Mouse (Mus musculus) embryonic facial prominence, embryonic 15.5 days (tissue): ENCODE data around the gene Fes. TPM values are rescaled to one million over a fixed set of nuclear protein-coding genes. Genes with fewer than 3 reads are reported as not detected.

Source experiments
- ATAC-seq: fragments of 200-750 bp; cut with Nextera tagmentation; 2 replicates; pipeline ENCODE4 v1.8.0; 2017; ENCODE audit warnings: low read depth, moderate TSS enrichment; ENCODE audit not compliant: insufficient number of reproducible peaks, low FRiP score, low TSS enrichment
- H3K27ac ChIP-seq: fragments of 300-500 bp; sonication (generic); replicated peaks from 2 replicates; pipeline ENCODE4 v1.5.1; 2015; ENCODE audit warnings: mild to moderate bottlenecking, inconsistent platforms
- H3K27me3 ChIP-seq: fragments of 300-500 bp; sonication (generic); 2 replicates; pipeline ENCODE4 v1.6.1; 2015; ENCODE audit warnings: inconsistent platforms
- H3K36me3 ChIP-seq: fragments of 300-500 bp; sonication (generic); 2 replicates; pipeline ENCODE4 v1.6.1; 2015; ENCODE audit warnings: mild to moderate bottlenecking, inconsistent platforms
- H3K4me1 ChIP-seq: fragments of 300-500 bp; sonication (generic); 2 replicates; pipeline ENCODE4 v1.6.1; 2015; ENCODE audit warnings: inconsistent platforms
- H3K4me2 ChIP-seq: fragments of 300-500 bp; sonication (generic); replicated peaks from 2 replicates; pipeline ENCODE4 v1.6.1; 2015; ENCODE audit warnings: mild to moderate bottlenecking, inconsistent platforms
- H3K4me3 ChIP-seq: fragments of 300-500 bp; sonication (generic); replicated peaks from 2 replicates; pipeline ENCODE4 v1.5.1; 2015; ENCODE audit warnings: mild to moderate bottlenecking, inconsistent platforms
- H3K9ac ChIP-seq: fragments of 300-500 bp; sonication (generic); 2 replicates; pipeline ENCODE4 v1.6.1; 2015; ENCODE audit warnings: inconsistent platforms
- H3K9me3 ChIP-seq: fragments of 300-500 bp; sonication (generic); replicated peaks from 2 replicates; pipeline ENCODE4 v1.6.1; 2016; ENCODE audit warnings: inconsistent platforms
- WGBS: fragments of 180-500 bp; shearing (Covaris S2); methylation state at CpG from one replicate; pipeline ENCODE4 v1.1.7; 2015; 5-methylcytosine and 5-hydroxymethylcytosine counted together
- polyA plus RNA-seq: library from polyadenylated mRNA; unstranded; fragments of >200 nt; fragmentation: Nextera tagmentation; extraction: Ambion mirVana; gene quantifications from 2 replicates; pipeline ENCODE4 v1.2.1, GENCODE M21; 2015

The Fes gene
- polyA plus RNA-seq, 1 experiment from 2014 or later = 16.4 TPM

- Histone ChIP-seq H3K27me3 (no peaks in the 10 kb centered on the region), H3K36me3 (0 out of 2 replicates have a peak, but pooled peaks cover 4% of the 10 kb centered on the region), H3K27ac (peak within 1 kb of the TSS; percentile 75), H3K9me3 (no peaks in the 10 kb centered on the region), H3K9ac (peak within 1 kb of the TSS; percentile 59), H3K4me2 (peak within 1 kb of the TSS; percentile 80), H3K4me1 (peaks cover 42% of the 10 kb centered on the region), H3K4me3 (peak within 1 kb of the TSS; percentile 58)
- under 1% methylated on average over 25 of the region's 25 CpGs for WGBS
- ATAC-seq = peak; percentile 15; the same call in 1 of the 2 replicates
Observed at GRCm38 (mm10) chr7:80342858-80343257, 44.9 kb downstream of the Fes start, which contains the start of gene Hddc3. TSS of gene Hddc3 (plus strand) at chr7:80343104.

- Histone ChIP-seq H3K4me1 (peaks cover 43% of the 10 kb centered on the region), H3K27ac (no peak overlapping the region), H3K9ac (no peak overlapping the region), H3K9me3 (no peaks in the 10 kb centered on the region), H3K4me2 (no peak overlapping the region), H3K4me3 (no peak overlapping the region), H3K36me3 (peaks cover 8% of the 10 kb centered on the region), H3K27me3 (no peaks in the 10 kb centered on the region)
- WGBS = 75% methylated on average over 7 of the region's 7 CpGs
- ATAC-seq = no peak
Observed at GRCm38 (mm10) chr7:80341793-80342192, 46.0 kb downstream of the Fes start.

DNA sequence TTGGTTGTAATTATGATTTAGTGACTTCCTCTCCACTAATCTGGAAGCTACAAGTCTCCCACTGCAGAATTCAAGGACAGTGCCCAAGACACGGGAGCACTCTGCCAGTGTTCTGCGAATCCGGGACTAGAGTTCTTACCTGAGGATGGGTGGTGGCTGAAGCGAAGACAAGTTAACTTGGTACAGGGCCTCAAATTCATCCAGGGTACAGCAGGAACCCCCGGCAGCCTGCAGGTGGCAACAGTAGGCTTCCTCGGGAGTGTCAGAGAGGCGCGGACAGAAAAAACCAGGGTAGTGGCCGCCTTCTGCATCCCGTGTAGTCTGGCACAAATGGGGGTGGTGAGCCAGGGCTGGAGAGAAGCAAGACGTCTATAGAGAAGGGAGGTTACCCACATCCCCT is 47.0 kb downstream of the Fes start, which contains the start of gene Unc45a:
Gene Unc45a, minus strand, starts transcription at position 213 of the 400 bp plus-strand sequence.
- Histone ChIP-seq H3K27me3 (no peaks in the 10 kb centered on the region), H3K4me1 (peaks cover 43% of the 10 kb centered on the region), H3K4me3 (peak within 1 kb of the TSS; percentile 67), H3K27ac (peak within 1 kb of the TSS; percentile 94), H3K4me2 (peak within 1 kb of the TSS; percentile 70), H3K9ac (peak within 1 kb of the TSS; percentile 47), H3K36me3 (peaks cover 16% of the 10 kb centered on the region), H3K9me3 (no peaks in the 10 kb centered on the region)
- ATAC-seq = peak; percentile 46
- under 1% methylated on average over 11 of the region's 11 CpGs for WGBS

- Histone ChIP-seq H3K36me3 (peaks cover 23% of the 10 kb centered on the region), H3K27ac (peak overlapping the region; percentile 94), H3K4me1 (peaks cover 43% of the 10 kb centered on the region), H3K4me2 (peak overlapping the region; percentile 70), H3K4me3 (peak overlapping the region; percentile 67), H3K9ac (peak overlapping the region; percentile 47), H3K9me3 (no peaks in the 10 kb centered on the region), H3K27me3 (no peaks in the 10 kb centered on the region)
- ATAC-seq = peak; percentile 96
- WGBS = 0% methylated on average over 45 of the region's 45 CpGs
Observed at GRCm38 (mm10) chr7:80339793-80340628, 47.7 kb downstream of the Fes start.

DNA sequence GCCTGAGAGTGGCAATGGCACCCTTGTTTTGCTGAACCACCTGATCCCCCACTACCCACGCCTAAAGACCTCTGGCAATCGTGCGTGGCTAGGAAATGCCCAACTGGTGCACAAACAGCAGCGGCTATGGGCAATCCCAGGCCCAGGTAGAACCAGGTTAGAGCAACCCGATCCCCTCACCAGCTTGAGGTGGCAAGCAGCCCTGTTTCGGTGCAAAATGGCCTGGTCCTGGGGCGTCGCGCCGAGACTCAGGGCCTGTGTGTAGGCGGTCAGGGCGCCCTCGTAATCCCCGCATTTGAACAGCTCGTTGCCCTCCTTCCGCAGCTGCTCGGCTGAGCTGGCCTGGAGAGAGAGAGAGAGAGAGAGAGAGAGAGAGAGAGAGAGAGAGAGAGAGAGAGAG is 48.4 kb downstream of the Fes start:
- no peak for ATAC-seq
- 6% methylated on average over 17 of the region's 17 CpGs for WGBS
- H3K4me3 ChIP-seq = peak overlapping the region; percentile 67

GRCm38 (mm10) chr7:80336932-80337331 is 50.8 kb downstream of the Fes start:
- ATAC-seq = no peak
- H3K9ac ChIP-seq = no peak overlapping the region
- H3K4me1 ChIP-seq = peaks cover 31% of the 10 kb centered on the region
- H3K36me3 ChIP-seq = peaks cover 53% of the 10 kb centered on the region
- H3K27me3 ChIP-seq = no peaks in the 10 kb centered on the region
- 66% methylated on average over 3 of the region's 3 CpGs for WGBS
- no peak overlapping the region for H3K4me3 ChIP-seq
- H3K9me3 ChIP-seq = no peaks in the 10 kb centered on the region
- 0 out of 2 replicates have a peak overlapping the region, but pooled peaks have one; percentile 12 for H3K27ac ChIP-seq
- H3K4me2 ChIP-seq = no peak overlapping the region

More for the DNA sequence above, 48.4 kb downstream of the Fes start:
- 0 out of 2 replicates have a peak overlapping the region, but pooled peaks have one; percentile 4 for H3K27ac ChIP-seq
- peaks cover 29% of the 10 kb centered on the region for H3K36me3 ChIP-seq
- H3K27me3 ChIP-seq = no peaks in the 10 kb centered on the region
- peak overlapping the region; percentile 70 for H3K4me2 ChIP-seq
- peak overlapping the region; percentile 52 for H3K9ac ChIP-seq
- H3K9me3 ChIP-seq = no peaks in the 10 kb centered on the region
- peaks cover 43% of the 10 kb centered on the region for H3K4me1 ChIP-seq

DNA sequence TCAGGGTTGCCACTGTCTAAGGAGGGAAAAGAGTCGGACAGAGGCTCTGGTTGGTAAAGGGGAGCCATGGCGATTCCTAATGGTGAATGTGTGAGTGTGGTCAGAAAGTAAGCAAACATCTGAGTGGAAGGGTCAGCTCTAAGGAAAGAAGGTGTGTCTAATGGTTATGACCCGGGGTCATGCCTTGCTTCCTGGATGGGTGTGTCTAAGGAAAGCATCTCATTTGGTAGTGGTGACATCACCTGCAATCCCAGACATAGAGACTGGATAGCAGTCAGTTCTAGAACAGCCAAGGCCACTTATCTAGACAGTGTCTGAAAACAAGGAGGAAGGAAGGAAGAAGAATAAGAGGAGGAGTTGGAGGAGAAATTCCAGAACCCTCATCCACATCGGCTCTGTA is 52.9 kb downstream of the Fes start:
- Histone ChIP-seq H3K9ac (no peak overlapping the region), H3K27ac (no peak overlapping the region), H3K9me3 (no peaks in the 10 kb centered on the region), H3K4me2 (no peak overlapping the region), H3K4me3 (no peak overlapping the region), H3K4me1 (peaks cover 20% of the 10 kb centered on the region), H3K36me3 (peaks cover 74% of the 10 kb centered on the region), H3K27me3 (no peaks in the 10 kb centered on the region)
- no peak for ATAC-seq
- WGBS = 86% methylated on average over 4 of the region's 4 CpGs

GRCm38 (mm10) chr7:80331433-80331832 is 56.3 kb downstream of the Fes start:
- Histone ChIP-seq H3K4me1 (no peaks in the 10 kb centered on the region), H3K36me3 (peaks cover 100% of the 10 kb centered on the region), H3K9me3 (no peaks in the 10 kb centered on the region), H3K27ac (no peak overlapping the region), H3K4me3 (no peak overlapping the region), H3K27me3 (no peaks in the 10 kb centered on the region), H3K4me2 (no peak overlapping the region), H3K9ac (no peak overlapping the region)
- no peak for ATAC-seq
- 96% methylated on average over 19 of the region's 19 CpGs for WGBS

GRCm38 (mm10) chr7:80330278-80330677 is 57.5 kb downstream of the Fes start:
- Histone ChIP-seq H3K27ac (no peak overlapping the region), H3K4me1 (peaks cover 3% of the 10 kb centered on the region; the same call in 1 of the 2 replicates), H3K4me3 (no peak overlapping the region), H3K9me3 (no peaks in the 10 kb centered on the region), H3K36me3 (peaks cover 100% of the 10 kb centered on the region), H3K9ac (no peak overlapping the region), H3K4me2 (no peak overlapping the region), H3K27me3 (no peaks in the 10 kb centered on the region)
- ATAC-seq = no peak
- 89% methylated on average over 8 of the region's 8 CpGs for whole genome bisulfite sequencing
